Mouse (Mus musculus) ZHBTc4 (cell line): Measurements from ENCODE around the gene Shq1.
A peak's percentile ranks its signal among the peaks of the same experiment; 100 is the strongest.

ENCODE experiments used
- DNase-seq: peaks from one replicate; pipeline ENCODE4 v3.0.0-alpha.2; 2011; ENCODE audit warnings: low read depth, low spot score

Shq1 gene

GRCm38 (mm10) chr6:100603702-100604101 lies 67.3 kb downstream of the Shq1 start:
- DNase-seq, result no peak

DNA sequence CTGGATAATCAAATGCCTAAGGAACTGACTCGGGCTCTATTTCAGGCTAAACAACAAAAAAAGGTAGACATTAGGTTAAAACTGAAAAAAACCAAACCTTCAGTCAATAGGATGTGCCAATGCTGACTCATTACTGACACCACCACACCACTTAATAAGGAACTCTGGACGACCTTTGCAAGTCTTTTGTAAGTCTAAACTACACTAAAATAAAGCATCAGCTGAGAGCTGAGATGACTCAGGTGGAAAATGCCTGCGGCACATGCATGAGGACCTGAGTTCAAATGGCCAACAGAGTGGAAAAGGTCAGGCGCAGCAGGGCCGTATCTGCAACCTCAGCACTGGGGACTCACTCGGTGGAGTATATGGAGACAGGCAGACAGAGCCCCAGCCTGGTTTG lies 69.3 kb downstream of the Shq1 start:
- no peak for DNase-seq

GRCm38 (mm10) chr6:100593857-100594256 lies 77.1 kb downstream of the Shq1 start:
- DNase-seq, result no peak

DNA sequence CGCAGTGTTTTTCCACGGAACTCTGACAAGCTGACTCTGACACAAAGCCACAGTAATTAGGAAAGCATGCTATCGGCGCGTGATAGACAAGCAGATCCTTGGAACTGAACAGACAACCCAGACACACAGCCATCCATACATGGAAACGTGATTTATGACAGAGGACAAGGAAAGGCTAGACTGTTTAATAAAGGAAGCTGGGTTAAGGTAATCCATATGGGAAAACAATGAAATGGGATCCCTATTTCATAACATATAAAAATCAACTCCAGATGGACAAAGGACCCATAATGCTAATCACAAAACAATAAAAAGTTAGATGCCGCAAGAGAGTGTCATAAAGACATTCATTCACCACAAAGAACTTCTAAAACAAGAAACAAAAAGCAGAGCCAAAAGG lies 78.0 kb downstream of the Shq1 start:
- no peak for DNase-seq

DNA sequence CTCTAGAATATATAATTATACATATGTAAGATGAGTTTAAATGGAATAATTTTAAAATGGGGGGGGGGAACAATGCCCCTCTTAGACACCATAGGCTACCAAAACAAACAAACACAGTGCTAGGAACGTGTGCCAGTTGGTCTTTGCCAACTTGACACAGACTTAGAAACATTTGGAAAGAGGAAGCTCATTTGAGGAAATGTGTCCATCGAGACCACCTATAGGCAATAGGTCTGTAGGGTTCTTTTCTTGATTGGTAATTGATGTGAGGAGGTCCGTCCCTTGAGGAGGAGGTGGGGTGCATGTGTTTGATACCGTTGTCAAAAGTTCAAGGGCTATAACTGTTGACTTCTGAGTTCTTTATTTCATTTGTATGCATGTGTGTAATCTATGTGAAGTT lies 80.4 kb downstream of the Shq1 start:
- DNase-seq, result no peak

GRCm38 (mm10) chr6:100588876-100589275 lies 82.1 kb downstream of the Shq1 start:
- no peak for DNase-seq

DNA sequence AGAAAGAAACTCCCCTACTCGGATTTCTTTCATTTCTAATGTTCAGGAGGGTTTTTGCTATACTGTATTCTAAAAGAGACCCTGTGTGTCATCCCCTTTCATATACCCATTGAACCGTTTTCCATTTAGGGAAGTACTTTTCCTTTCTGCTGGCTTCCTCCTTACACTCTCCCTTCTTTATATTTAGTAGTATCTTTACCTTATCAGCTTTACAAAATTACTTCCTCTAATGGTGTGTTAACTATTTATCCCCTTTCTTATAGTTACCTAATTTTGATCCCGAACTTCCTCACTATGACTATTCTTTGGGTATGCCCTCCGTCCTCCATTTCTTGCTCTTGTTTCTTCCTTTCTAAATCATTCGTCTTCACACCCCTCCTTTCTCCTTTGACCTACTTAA lies 84.2 kb downstream of the Shq1 start:
- DNase-seq, result no peak

DNA sequence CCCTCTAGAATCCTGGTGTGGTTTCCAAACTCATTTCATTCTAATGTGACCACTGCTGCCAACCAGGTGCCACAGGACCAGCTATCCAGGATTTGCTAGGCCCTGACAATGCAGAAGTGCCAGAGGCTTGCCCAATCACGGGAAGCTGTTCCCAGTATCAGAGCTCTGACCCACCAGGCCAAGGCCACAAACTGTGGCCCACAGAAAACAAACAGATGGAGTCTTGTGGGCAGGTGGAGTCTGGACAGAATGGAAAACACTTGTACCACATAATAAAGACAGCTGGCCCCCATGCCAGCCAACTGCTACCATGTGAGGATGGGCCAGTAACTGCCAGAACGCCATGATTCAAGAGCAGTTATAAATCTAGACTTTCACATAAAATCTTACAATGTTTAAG lies 89.0 kb downstream of the Shq1 start:
- DNase-seq, result no peak

GRCm38 (mm10) chr6:100581056-100581455 lies 89.9 kb downstream of the Shq1 start:
- no peak for DNase-seq

- no peak for DNase-seq
Observed at GRCm38 (mm10) chr6:100577590-100577989, 93.4 kb downstream of the Shq1 start.

DNA sequence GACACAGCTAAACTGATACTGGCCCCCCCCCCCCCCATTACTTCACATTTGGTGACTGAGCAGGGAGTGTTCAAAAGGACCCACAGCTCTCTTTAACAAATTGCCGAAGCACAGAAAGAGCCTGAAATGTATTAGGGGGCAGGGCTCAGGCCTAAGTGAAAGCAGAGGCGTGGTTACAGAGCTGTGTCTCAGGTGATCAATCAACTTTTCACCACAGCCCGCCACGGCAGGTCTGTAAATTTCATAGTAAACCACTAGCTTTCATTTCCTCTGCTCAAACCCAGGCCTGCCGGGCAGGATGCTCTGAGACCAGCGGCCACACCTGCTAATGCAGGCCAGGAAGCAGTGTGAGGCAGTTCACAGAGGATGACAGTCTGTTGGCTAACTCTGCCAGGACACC lies 94.8 kb downstream of the Shq1 start:
- DNase-seq, result no peak

GRCm38 (mm10) chr6:100566774-100567173 lies 104.2 kb downstream of the Shq1 start:
- DNase-seq, result no peak

DNA sequence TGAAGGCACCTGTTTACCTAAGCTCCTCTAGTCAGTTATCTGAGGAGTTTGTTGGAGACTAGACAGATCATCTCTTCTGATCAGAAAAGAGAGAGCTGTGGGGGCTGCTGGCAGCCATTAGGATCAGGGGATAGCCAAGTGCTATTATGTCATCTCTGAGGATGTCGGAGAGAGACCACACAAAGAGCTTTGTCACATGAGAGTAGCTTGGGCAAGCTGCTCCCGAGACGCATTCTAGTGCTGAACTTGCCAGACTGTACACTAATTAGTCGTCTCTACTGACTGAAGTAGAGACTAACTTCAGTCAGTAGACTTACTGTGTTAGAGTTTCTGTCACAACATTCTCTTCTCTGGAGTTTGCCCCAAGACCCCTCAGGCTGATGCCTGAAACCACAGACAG lies 106.4 kb downstream of the Shq1 start:
- no peak for DNase-seq

DNA sequence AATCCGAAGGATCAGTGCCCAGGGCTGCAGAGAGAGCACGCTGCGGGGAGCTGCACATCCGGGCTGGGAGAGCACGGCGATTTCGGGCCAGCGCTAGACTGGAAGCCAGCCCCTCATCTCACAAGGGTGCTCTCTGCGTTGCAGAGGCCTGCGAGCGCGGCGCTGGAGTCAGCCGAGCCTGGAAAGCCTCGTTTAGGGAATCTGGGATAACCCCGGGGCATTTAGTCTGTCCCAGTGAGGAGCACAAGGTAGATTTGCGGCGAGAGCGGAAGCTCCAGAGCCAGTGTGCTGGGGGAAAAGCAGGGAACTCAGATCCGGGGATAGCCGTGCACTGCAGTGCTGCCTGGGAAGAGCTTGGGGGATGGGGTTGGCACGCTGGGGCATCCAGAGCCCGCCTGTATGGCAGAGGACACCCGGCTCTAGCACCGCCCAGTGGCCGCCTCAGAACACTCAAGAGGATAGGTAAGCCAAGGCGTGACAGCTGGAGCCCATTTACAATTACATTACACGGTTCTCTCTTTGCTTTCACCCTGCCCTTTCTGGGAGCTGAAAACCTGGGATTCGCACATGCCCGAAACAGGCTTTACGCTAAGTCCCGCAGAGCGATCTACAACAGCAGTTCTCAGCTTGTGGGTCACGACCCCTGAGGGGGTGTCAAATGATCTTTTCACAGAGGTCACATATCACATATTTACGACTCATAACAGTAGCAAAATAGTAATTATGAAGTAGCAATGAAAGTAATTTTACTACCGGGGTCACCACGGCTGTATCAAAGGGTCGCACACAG lies 107.2 kb downstream of the Shq1 start:
- peak; percentile 79 for DNase-seq

- peak; percentile 50 for DNase-seq
Observed at GRCm38 (mm10) chr6:100562719-100563551, 108.0 kb downstream of the Shq1 start.

GRCm38 (mm10) chr6:100558057-100558456 lies 112.9 kb downstream of the Shq1 start:
- no peak for DNase-seq

DNA sequence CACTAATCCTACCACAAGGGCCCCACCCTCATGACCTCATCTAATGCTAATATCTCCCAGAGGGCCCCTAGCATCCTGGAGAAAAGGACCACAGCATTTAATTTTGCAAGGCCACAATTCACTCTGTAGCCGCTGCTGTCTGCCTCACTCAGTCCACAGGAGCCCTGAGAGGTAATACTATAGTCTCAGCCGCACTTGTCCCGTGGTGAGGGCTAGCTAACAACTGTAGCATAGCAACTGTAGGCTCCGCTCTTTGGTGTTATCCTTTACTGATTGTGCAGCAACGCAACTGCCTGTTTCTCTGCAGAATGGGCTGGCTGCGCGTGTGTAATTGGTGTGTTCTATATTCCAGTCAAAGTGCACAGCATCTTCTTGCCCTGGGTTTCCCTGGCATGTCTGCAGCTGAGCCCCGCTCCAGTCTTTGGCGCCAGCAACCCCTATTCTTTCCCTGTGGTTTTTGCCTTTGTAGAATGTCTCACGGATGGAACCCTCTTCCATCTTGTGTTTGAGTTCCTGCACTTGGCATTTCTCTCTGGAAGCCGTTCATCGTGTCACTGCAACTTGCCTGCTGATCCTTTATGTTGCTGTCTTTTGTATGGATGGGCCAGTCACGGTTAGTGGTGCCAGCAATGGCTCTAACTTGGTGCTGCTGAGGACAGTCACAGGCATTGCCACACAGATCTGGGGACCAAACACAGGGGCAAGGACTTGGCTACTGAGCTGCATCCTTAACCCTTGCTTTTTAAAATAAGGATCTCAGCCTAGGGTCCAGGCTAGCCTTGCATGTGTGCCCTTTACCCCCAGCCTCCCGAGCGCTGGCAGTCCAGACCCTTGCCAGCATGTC lies 128.6 kb downstream of the Shq1 start:
- DNase-seq, result no peak

GRCm38 (mm10) chr6:100539698-100540097 lies 131.3 kb downstream of the Shq1 start:
- DNase-seq, result peak; percentile 48

DNA sequence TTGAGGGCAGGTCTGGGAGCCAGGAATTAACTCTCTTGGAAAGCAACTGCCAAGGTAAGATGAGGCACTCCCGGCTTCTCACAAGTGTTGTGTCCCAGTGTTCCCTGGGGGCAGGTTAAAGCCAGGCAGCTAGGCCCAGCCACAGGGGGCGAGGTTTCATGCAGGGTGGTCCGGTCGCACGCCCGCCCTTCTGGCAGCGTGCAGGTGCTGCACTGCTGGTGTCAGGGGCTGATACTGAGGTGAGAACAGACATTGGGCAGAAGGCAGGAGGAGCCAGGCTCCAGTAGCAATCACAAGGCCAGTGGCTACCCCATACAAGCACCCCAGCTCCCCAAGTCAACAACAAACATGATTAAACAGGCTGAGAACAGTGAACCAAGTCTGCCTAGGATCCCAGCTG lies 132.4 kb downstream of the Shq1 start:
- DNase-seq, result peak; percentile 38

GRCm38 (mm10) chr6:100537987-100538386 lies 133.0 kb downstream of the Shq1 start:
- no peak for DNase-seq

DNA sequence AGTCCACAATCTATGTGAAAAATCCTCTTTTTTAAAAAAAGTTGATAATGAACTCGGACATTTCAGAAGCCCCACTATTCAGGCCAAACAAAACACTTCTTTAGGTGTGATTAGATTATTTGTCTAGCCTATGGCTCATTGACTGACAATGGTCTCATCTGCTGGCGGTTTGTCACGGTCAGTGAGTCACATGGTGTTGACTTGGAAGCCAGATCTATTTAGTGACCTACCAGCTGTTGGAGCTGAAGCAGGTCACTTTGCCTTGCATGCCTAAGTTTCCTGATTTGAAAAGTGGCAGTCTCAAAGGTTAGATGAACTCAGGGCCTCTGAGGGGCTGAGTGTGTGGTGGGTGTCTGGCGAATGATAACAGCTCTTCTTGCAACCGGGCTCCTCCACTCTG lies 133.9 kb downstream of the Shq1 start:
- no peak for DNase-seq

DNA sequence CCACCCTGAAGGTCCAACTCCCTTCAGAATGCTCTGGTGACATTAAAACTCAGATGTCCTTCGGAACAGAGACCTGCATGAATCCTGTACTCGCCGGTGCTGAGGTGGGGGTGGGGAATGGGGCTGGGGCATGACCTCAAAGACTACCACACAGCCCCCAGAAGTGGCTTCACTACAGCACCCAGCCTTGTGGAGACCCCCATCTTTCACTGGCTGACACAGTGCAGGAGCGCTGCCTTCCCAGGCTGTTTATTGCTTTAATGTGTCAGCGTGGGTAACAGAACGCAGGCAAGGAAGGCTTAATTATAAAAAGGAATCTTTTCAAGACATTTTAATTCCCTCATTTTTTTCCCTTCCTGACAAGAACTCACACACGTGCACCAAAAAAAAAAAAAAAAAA lies 137.6 kb downstream of the Shq1 start:
- DNase-seq, result no peak
